Mouse (Mus musculus): ENCODE measurements around the gene Ppp1r12c.

DNA sequence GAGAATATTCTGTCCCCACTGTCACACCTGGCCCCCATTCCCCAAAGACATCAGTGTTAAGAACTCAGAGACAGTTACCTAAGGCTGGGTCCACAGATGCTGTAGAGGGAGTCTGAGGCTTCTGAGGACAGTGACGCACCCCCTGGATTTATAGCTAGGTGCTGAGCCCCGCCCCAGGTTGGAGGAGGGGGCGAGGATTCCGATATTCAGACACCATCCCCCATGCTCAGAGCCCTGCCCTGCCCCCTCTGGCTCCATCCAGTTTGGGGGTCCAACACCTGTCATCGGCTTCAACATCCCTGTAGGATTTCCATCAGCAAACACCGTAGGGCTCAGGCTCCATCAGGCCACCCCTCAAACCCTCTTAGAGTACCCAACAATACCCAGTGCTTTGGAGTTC lies 14.4 kb upstream of the Ppp1r12c start:
- TF ChIP-seq CTCF (IDR thresholded peaks at IDR 0.05) (no peak), EP300 (IDR thresholded peaks at IDR 0.05) (no peak)
